Mouse (Mus musculus) liver, embryonic 14.5 days (tissue): ENCODE data around the gene Muc13.

ENCODE experiments used
- CTCF ChIP-seq: IDR thresholded peaks from 2 replicates; pipeline ENCODE4 v1.5.1; 2016; ENCODE audit warnings: antibody characterized with exemption, low read depth, control low read depth
- EP300 ChIP-seq: IDR thresholded peaks from 2 replicates; pipeline ENCODE4 v1.6.1; 2016; ENCODE audit warnings: antibody characterized with exemption, low read depth

- TF ChIP-seq CTCF = no peak
- no peak for TF ChIP-seq EP300
These were observed 25.2 kb upstream of the Muc13 start for GRCm38 (mm10) chr16:33768491-33769278.
